Mouse (Mus musculus) midbrain, embryonic 11.5 days (tissue): ENCODE measurements around the gene P2ry12. TPM values are rescaled to one million over a fixed set of nuclear protein-coding genes. Genes with fewer than 3 reads are reported as not detected.

Source experiments
- polyA plus RNA-seq: library from polyadenylated mRNA; unstranded; fragments of >200 nt; fragmentation: Nextera tagmentation; extraction: Ambion mirVana; gene quantifications from 2 replicates; pipeline ENCODE4 v1.2.1, GENCODE M21; 2014

P2ry12 gene
- polyA plus RNA-seq, 1 experiment from 2014 or later: 2.7 TPM

Other genes starting within 250 kb of the P2ry12 start
- 0.62 and 0.72 TPM in 2 replicates for gene Gpr171, start 161.1 kb downstream of the P2ry12 start, polyA plus RNA-seq
- 1.0 and 1.4 TPM in 2 replicates for gene P2ry14, start 109.3 kb downstream of the P2ry12 start, polyA plus RNA-seq
- 0.23 and 0.26 TPM in 2 replicates for gene Gpr87, start 67.8 kb downstream of the P2ry12 start, polyA plus RNA-seq
- gene P2ry13, start 52.0 kb downstream of the P2ry12 start, polyA plus RNA-seq: 1.2 and 1.4 TPM in 2 replicates
- gene Igsf10, start 81.5 kb upstream of the P2ry12 start, polyA plus RNA-seq: 2.8 and 4.5 TPM in 2 replicates